Mouse (Mus musculus) testis, adult 2 months (tissue): ENCODE measurements around the gene Sorbs1.

Experiments
- CTCF ChIP-seq: fragments of 200-500 bp; IDR thresholded peaks from 2 replicates; pipeline ENCODE4 v1.5.1; 2012; ENCODE audit warnings: low read depth, mild to moderate bottlenecking, inconsistent platforms, low read length, moderate library complexity; ENCODE audit not compliant: control insufficient read depth, insufficient read depth, insufficient replicate concordance
- POLR2A ChIP-seq: fragments of 200-500 bp; IDR thresholded peaks from 2 replicates; pipeline ENCODE4 v1.6.1; 2012; ENCODE audit warnings: low read depth, mild to moderate bottlenecking, inconsistent platforms, low read length, moderate library complexity; ENCODE audit not compliant: control insufficient read depth

DNA sequence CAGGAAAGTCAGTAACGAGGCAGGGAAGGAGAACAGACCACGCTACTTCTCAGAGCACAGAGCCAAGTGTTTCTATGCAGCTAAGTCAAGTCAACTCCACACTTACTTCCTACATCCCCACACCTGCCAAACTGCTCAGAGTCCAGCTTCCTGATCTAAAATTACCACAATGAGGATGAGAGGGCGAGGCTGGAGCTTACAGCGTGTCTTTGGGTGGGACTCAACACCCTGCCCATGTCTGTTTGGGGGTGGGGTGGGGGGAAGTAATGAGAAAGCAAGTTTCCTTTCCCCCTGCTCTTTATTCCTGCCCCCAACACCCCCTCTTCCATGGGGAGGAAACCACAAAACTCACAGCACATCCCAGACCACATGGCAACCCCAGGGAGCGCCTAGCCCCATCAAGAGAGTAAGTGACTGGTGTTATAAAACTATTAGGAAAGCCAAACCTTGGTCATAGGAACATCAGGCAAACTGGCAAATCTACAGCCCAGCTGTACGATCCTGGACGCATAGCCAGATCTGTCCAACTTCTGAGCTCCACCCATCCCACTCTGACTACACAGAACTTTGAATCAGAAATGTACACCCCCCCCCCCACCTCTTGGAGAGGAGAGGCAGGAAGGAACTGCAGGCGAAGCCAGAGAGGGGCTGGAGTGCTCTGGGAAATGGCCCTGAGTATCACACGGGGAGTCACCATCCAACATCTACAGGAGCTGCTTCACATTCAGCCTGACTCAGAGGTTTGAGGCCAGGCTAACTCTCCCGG is 118.8 kb downstream of the Sorbs1 start:
- no peak for TF ChIP-seq POLR2A
- no peak for TF ChIP-seq CTCF
